Mouse (Mus musculus): Measurements from ENCODE around the gene Gm28038. TPM values are rescaled to one million over a fixed set of nuclear protein-coding genes. Genes with fewer than 3 reads are reported as not detected.

Gm28038 gene
- 7.3 TPM for polyA plus RNA-seq (2014; fragmentation: Illumina TruSeq; extraction: RNeasy Lipid Tissue Mini Kit (QIAGEN cat#74804))

GRCm38 (mm10) chr2:30280743-30281142 lies at the start of gene Gm28038:
Gm28038 (plus strand) TSS chr2:30281043.

DNA sequence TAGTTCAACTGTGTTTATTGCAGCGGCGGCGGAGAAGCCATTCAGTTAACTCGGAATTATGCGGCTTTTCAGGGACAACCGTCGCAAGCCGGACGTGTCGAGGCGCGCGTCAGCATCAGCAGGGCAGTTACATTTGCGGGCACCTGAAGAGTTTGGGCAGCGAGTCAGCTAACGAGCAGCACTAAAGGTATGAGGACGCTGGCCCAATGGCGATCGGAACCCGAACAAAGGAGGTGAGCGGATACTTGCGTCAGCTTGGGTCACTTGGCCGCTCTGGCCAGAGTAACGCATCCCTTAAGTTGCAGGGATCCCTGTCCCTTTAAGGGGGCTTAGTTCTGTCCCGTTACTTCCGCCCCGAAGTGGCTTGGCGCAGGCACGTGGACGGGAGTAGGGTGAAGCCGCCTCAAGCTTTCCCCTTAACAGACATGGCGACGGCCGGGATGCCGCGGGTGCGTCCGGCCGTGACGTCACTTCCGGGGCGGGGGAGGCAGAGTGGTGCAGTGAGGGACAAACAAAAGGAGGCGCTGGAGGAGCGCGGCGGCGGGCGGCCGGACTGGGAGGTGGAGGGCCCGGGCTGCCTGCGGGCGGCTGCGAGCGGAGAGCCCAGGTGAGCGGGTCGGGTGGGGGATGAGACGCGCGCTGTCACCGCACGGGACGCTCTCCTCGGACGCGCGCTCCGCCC lies 43.5 kb upstream of the Gm28038 start, which contains the start of gene Lrrc8a:
Lrrc8a (plus strand) TSS at position 517 of the 682 bp plus-strand sequence.

DNA sequence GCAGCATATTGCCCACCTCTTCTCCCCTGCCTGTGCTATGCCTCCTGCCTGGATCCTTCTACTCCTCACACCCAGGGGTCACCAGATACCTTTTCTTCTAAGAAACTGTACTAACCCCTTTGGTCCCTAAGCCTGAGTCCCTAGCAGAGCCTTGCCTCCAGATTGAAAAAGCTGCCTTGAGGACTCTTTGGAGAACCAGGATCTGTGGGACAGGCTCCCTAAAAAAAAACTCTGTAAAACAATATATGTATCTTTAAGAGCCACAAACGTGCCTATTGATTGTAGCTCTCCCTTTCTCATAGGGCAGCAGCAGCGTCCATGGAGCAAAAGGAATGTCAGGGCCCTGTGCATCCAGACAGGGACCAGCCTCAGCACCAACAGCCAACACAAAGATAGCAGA lies 40.6 kb upstream of the Gm28038 start, which contains the start of gene Gm28035:
Gm28035 (plus strand) TSS at position 301 of the 400 bp plus-strand sequence.

GRCm38 (mm10) chr2:30265767-30266253 lies 15.0 kb upstream of the Gm28038 start, which contains the start of gene Phyhd1:
Phyhd1 (plus strand) TSS chr2:30266203.

DNA sequence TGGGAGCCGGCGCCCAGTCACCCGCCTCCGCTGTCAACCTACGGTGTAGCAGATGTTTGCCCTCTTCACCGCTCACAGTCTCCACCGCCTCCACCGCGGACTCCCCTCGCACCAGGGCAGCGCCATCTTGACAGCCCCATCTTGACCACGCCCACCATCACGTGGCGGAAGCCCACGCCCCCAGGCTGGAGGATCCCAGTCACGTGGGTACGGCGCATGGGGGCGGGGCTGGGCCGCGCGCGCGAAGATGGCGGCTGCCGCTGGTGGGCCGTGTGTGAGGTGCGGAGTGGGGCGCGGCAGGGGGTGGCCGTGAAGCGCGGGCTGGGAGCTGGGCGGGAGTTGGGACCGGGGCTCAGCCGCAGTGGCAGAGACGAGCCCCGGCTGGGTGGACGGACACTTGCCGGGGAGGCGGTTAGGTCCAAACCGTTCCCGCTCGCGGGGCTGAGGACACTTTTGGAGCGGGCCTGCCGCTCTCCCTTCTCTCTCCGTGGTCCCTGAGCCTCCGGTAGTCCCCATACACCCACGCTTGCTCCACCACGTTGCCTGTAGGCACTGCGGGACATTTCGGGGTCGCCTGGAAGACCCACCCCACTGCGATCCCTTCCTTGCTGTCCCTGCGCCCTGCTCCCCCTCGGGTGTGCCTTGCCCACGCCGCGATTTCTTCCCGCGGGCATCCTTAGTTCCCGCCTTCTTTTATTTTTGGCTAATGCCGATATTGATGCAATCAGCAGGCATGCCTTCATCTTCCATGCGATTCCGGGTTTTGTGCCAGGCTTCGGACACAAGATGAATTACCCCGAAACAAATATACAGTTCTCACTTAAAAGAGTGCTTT lies 5.6 kb downstream of the Gm28038 start, which contains the start of the genes Dolk and Nup188:
Dolk (minus strand) TSS at position 143 of the 835 bp plus-strand sequence.
Nup188 (plus strand) TSS at position 206 of the 835 bp plus-strand sequence.

Other genes with a start within 250 kb of the Gm28038 start
- 0.83 TPM for gene Wdr34, start 232.2 kb upstream of the Gm28038 start, polyA plus RNA-seq (2014; fragmentation: Illumina TruSeq; extraction: RNeasy Lipid Tissue Mini Kit (QIAGEN cat#74804))
- 804 TPM for gene Set, start 223.7 kb upstream of the Gm28038 start, polyA plus RNA-seq (2014; fragmentation: Illumina TruSeq; extraction: RNeasy Lipid Tissue Mini Kit (QIAGEN cat#74804))
- gene Pkn3, start 203.4 kb upstream of the Gm28038 start, polyA plus RNA-seq (2014; fragmentation: Illumina TruSeq; extraction: RNeasy Lipid Tissue Mini Kit (QIAGEN cat#74804)), result not detected
- 1.3 TPM for gene Zdhhc12, start 187.4 kb upstream of the Gm28038 start, polyA plus RNA-seq (2014; fragmentation: Illumina TruSeq; extraction: RNeasy Lipid Tissue Mini Kit (QIAGEN cat#74804))
- 1.5 TPM for gene Zer1, start 156.5 kb upstream of the Gm28038 start, polyA plus RNA-seq (2014; fragmentation: Illumina TruSeq; extraction: RNeasy Lipid Tissue Mini Kit (QIAGEN cat#74804))
- 11.6 TPM for gene Tbc1d13, start 147.3 kb upstream of the Gm28038 start, polyA plus RNA-seq (2014; fragmentation: Illumina TruSeq; extraction: RNeasy Lipid Tissue Mini Kit (QIAGEN cat#74804))
- gene Endog, start 109.5 kb upstream of the Gm28038 start, polyA plus RNA-seq (2014; fragmentation: Illumina TruSeq; extraction: RNeasy Lipid Tissue Mini Kit (QIAGEN cat#74804)), result not detected
- gene Spout1, start 102.6 kb upstream of the Gm28038 start, polyA plus RNA-seq (2014; fragmentation: Illumina TruSeq; extraction: RNeasy Lipid Tissue Mini Kit (QIAGEN cat#74804)), result 1.5 TPM
- 0.31 TPM for gene Kyat1, start 75.2 kb upstream of the Gm28038 start, polyA plus RNA-seq (2014; fragmentation: Illumina TruSeq; extraction: RNeasy Lipid Tissue Mini Kit (QIAGEN cat#74804))
- gene Lrrc8a, start 43.3 kb upstream of the Gm28038 start, polyA plus RNA-seq (2014; fragmentation: Illumina TruSeq; extraction: RNeasy Lipid Tissue Mini Kit (QIAGEN cat#74804)), result 2.5 TPM
- not detected for gene Gm28035, start 40.5 kb upstream of the Gm28038 start, polyA plus RNA-seq (2014; fragmentation: Illumina TruSeq; extraction: RNeasy Lipid Tissue Mini Kit (QIAGEN cat#74804))
- gene Phyhd1, start 14.8 kb upstream of the Gm28038 start, polyA plus RNA-seq (2014; fragmentation: Illumina TruSeq; extraction: RNeasy Lipid Tissue Mini Kit (QIAGEN cat#74804)), result 2.3 TPM
- 6.8 TPM for gene Dolk, start 5.3 kb downstream of the Gm28038 start, polyA plus RNA-seq (2014; fragmentation: Illumina TruSeq; extraction: RNeasy Lipid Tissue Mini Kit (QIAGEN cat#74804))
- 31.1 TPM for gene Nup188, start 5.4 kb downstream of the Gm28038 start, polyA plus RNA-seq (2014; fragmentation: Illumina TruSeq; extraction: RNeasy Lipid Tissue Mini Kit (QIAGEN cat#74804))
- gene Sh3glb2, start 78.3 kb downstream of the Gm28038 start, polyA plus RNA-seq (2014; fragmentation: Illumina TruSeq; extraction: RNeasy Lipid Tissue Mini Kit (QIAGEN cat#74804)), result not detected
- 0.29 TPM for gene Miga2, start 83.2 kb downstream of the Gm28038 start, polyA plus RNA-seq (2014; fragmentation: Illumina TruSeq; extraction: RNeasy Lipid Tissue Mini Kit (QIAGEN cat#74804))
- not detected for gene Dolpp1, start 111.2 kb downstream of the Gm28038 start, polyA plus RNA-seq (2014; fragmentation: Illumina TruSeq; extraction: RNeasy Lipid Tissue Mini Kit (QIAGEN cat#74804))
- gene Crat, start 134.8 kb downstream of the Gm28038 start, polyA plus RNA-seq (2014; fragmentation: Illumina TruSeq; extraction: RNeasy Lipid Tissue Mini Kit (QIAGEN cat#74804)), result 4.6 TPM
- 2.7 TPM for gene Ptpa, start 135.0 kb downstream of the Gm28038 start, polyA plus RNA-seq (2014; fragmentation: Illumina TruSeq; extraction: RNeasy Lipid Tissue Mini Kit (QIAGEN cat#74804))
- 0.31 TPM for gene Ier5l, start 193.2 kb downstream of the Gm28038 start, polyA plus RNA-seq (2014; fragmentation: Illumina TruSeq; extraction: RNeasy Lipid Tissue Mini Kit (QIAGEN cat#74804))